Mouse (Mus musculus): ENCODE data around the gene E130208F15Rik.

DNA sequence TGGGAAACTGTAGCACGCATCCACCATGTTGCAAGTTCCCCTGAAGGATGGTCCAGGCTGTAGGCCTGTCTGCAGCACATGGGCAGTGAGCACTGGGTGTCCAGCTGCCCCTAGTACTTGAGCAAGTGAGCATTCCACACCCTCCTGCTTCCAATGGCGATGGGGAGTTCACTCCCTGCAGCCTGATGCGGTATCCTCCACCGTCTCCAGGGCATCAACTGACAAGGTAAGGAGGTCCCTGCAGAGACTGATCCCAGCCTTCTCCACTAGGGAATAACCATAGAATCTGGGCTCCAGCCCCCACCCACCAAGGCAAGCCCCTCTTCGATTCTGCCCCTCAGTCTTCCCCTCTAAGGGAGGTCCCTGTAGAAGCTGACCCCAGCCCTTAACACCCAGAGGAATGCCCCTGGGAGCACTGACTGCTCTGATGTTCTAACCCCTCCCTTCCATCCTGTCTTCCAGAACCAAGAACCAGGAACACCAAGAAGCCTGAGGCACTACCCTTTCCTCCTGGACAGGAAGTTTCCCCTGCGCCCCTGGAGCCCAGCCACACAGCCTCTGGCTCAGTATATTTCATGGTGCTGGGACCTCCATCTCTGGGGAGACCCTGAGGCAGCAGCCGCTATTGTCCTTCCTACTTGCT, 32.3 kb upstream of the E130208F15Rik start:
- no peak for TF ChIP-seq CTCF (IDR thresholded peaks at IDR 0.05; ENCODE audit: borderline replicate concordance, insufficient read depth, low read depth, low read length)
- TF ChIP-seq POLR2A (IDR thresholded peaks at IDR 0.05; ENCODE audit: borderline replicate concordance, insufficient read depth, low read length) = no peak
